Comparison of ENCODE assay signal across 8 mouse cellular contexts in genomic region chr2:172344669-172345068, GRCm38 (mm10). TPM values are rescaled to one million over a fixed set of nuclear protein-coding genes. Genes with fewer than 3 reads are reported as not detected.
DNase-seq lines count a peak whose midpoint lies in the region; ATAC-seq and TF ChIP-seq lines count a peak whose summit lies in the region.

No protein-coding gene starts in this region.

- no peaks in the 10 kb centered on the region for H3K9me3 ChIP-seq in forebrain, embryonic 13.5 days (replicated peaks)
- H3K9me3 ChIP-seq in intestine, embryonic 15.5 days = no peaks in the 10 kb centered on the region

- no peak for DNase-seq in left cerebral cortex, adult 2 months (ENCODE audit: extremely low spot score in 1 of 2, low spot score in 2 of 2)
- DNase-seq in left cerebral cortex, adult 11 months (ENCODE audit: low spot score) = no peak
- DNase-seq in ovary, adult 18-20 months (ENCODE audit: low spot score) = no peak
- no peak for DNase-seq in frontal cortex, adult 2 months (ENCODE audit: extremely low spot score in 1 of 2, low spot score in 1 of 2)
- DNase-seq in Muller cell, postnatal 12 days (ENCODE audit: inconsistent ontology term) = no peak

- H3K27me3 ChIP-seq in forebrain, embryonic 13.5 days = no peaks in the 10 kb centered on the region
- no peaks in the 10 kb centered on the region for H3K27me3 ChIP-seq in intestine, embryonic 15.5 days (replicated peaks)
- H3K27me3 ChIP-seq in myocyte (ENCODE audit: control insufficient read depth, insufficient read depth, insufficient read length) = peaks cover 8% of the 10 kb centered on the region

- TF ChIP-seq POLR2A in myocyte (IDR thresholded peaks at IDR 0.05; ENCODE audit: insufficient read length, low read depth) = no peak

- no peaks in the 10 kb centered on the region for H3K79me2 ChIP-seq in myocyte (ENCODE audit: control insufficient read depth, insufficient read depth)

- ATAC-seq in forebrain, embryonic 13.5 days = peak; percentile 0; the same call in 1 of the 2 replicates
- peak; percentile 3 for ATAC-seq in intestine, embryonic 15.5 days

- 0 out of 2 replicates have a peak overlapping the region, but pooled peaks have one; percentile 19 for H3K27ac ChIP-seq in left cerebral cortex, adult 2 months
- H3K27ac ChIP-seq in forebrain, embryonic 13.5 days = peak overlapping the region; percentile 85
- 0 out of 2 replicates have a peak overlapping the region, but pooled peaks have one; percentile 40 for H3K27ac ChIP-seq in intestine, embryonic 15.5 days

- intact Hi-C loops in left cerebral cortex, adult 2 months (cut with DNase I) = loop anchor here (2.0 to 10.0 kb wide), 2 partner anchors 26 to 1830 kb away; partner anchors contain the start of genes Aurka and Cstf1

- TF ChIP-seq CTCF in left cerebral cortex, adult 2 months (IDR thresholded peaks at IDR 0.05) = no peak

- 24% methylated on average over 5 of the region's 5 CpGs for WGBS in forebrain, embryonic 13.5 days
- 34% methylated on average over 5 of the region's 5 CpGs for WGBS in intestine, embryonic 15.5 days

- peaks cover 66% of the 10 kb centered on the region for H3K4me1 ChIP-seq in forebrain, embryonic 13.5 days
- H3K4me1 ChIP-seq in intestine, embryonic 15.5 days (replicated peaks) = peaks cover 29% of the 10 kb centered on the region

- H3K36me3 ChIP-seq in forebrain, embryonic 13.5 days (ENCODE audit: poor library complexity, severe bottlenecking) = no peaks in the 10 kb centered on the region
- H3K36me3 ChIP-seq in intestine, embryonic 15.5 days = no peaks in the 10 kb centered on the region
- H3K36me3 ChIP-seq in myocyte (ENCODE audit: control insufficient read depth, insufficient read depth) = no peaks in the 10 kb centered on the region

- no peak overlapping the region for H3ac ChIP-seq in myocyte (ENCODE audit: control insufficient read depth, insufficient read length)

- H3K4me3 ChIP-seq in left cerebral cortex, adult 2 months = no peak overlapping the region; the same call in 1 of the 2 replicates
- peak overlapping the region; percentile 65; the same call in 1 of the 2 replicates for H3K4me3 ChIP-seq in forebrain, embryonic 13.5 days
- peak overlapping the region; percentile 64; the same call in 1 of the 2 replicates for H3K4me3 ChIP-seq in intestine, embryonic 15.5 days (replicated peaks)
- no peak overlapping the region for H3K4me3 ChIP-seq in myocyte

- no peak overlapping the region for H3K9ac ChIP-seq in forebrain, embryonic 13.5 days
- no peak overlapping the region for H3K9ac ChIP-seq in intestine, embryonic 15.5 days

- H3K4me2 ChIP-seq in forebrain, embryonic 13.5 days = peak overlapping the region; percentile 96
- peak overlapping the region; percentile 96 for H3K4me2 ChIP-seq in intestine, embryonic 15.5 days (replicated peaks)
- H3K4me2 ChIP-seq in myocyte (ENCODE audit: low read depth) = peak overlapping the region; percentile 63

TF ChIP-seq in myocyte, 11 proteins besides CTCF, POLR2A, EP300 and RAD21:
- TF ChIP-seq USF1 (IDR thresholded peaks at IDR 0.05; ENCODE audit: low read depth) = no peak
- TF ChIP-seq CEBPB (IDR thresholded peaks at IDR 0.05; ENCODE audit: insufficient read depth, poor library complexity, severe bottlenecking) = no peak
- TF ChIP-seq TCF12 (IDR thresholded peaks at IDR 0.05; ENCODE audit: insufficient read depth, poor library complexity, severe bottlenecking) = no peak
- TF ChIP-seq E2F4 (IDR thresholded peaks at IDR 0.05; ENCODE audit: insufficient read depth) = no peak
- TF ChIP-seq POLR2AphosphoS2 (IDR thresholded peaks at IDR 0.05; ENCODE audit: insufficient read length, low read depth) = no peak
- TF ChIP-seq TCF3 (IDR thresholded peaks at IDR 0.05; ENCODE audit: insufficient read length, low read depth) = no peak
- TF ChIP-seq REST (IDR thresholded peaks at IDR 0.05; ENCODE audit: insufficient read depth, insufficient read length) = no peak
- TF ChIP-seq MAX (IDR thresholded peaks at IDR 0.05; ENCODE audit: low read depth) = no peak
- TF ChIP-seq SRF (IDR thresholded peaks at IDR 0.05; ENCODE audit: control insufficient read depth, insufficient read length, low read depth) = no peak
- no peak for TF ChIP-seq MYOD1 (IDR thresholded peaks at IDR 0.05; ENCODE audit: control insufficient read depth in 1 of 3, insufficient read length in 2 of 3, low read depth in 2 of 3)
- TF ChIP-seq MYOG (IDR thresholded peaks at IDR 0.05; ENCODE audit: control insufficient read depth in 1 of 3, insufficient read depth in 1 of 3, insufficient read length in 2 of 3, low read depth in 2 of 3) = no peak
TF ChIP-seq in myocyte: peak in this region for 0.

RNA-seq across cellular contexts. Expression of gene Fam210b, which starts 0.7 kb away (rescaled TPM):
- 10 to 100 TPM; 10.9 to 12.6 TPM for total RNA-seq in left cerebral cortex, adult 2 months (2021)
- 39.5 and 41.9 TPM in 2 replicates for polyA plus RNA-seq in forebrain, embryonic 13.5 days (2015; fragmentation: Nextera tagmentation; extraction: Ambion mirVana)
- 14.5 and 15.1 TPM in 2 replicates for polyA plus RNA-seq in intestine, embryonic 15.5 days (2015; fragmentation: Nextera tagmentation; extraction: Ambion mirVana)
- polyA plus RNA-seq in myocyte (2012; fragmentation: generic; extraction: Trizol) = 3.9 TPM
- polyA plus RNA-seq in frontal cortex, adult 2 months (2012; rRNA removed) = 17.5 and 18.5 TPM in 2 replicates

RNA-seq across cellular contexts. Expression of gene Aurka, which starts 25.7 kb away (rescaled TPM):
- total RNA-seq in left cerebral cortex, adult 2 months (2021) = 1 to 10 TPM in 1 of 2 experiments, under 1 TPM in 1; 0.87 to 1.2 TPM
- 100 and 102 TPM in 2 replicates for polyA plus RNA-seq in forebrain, embryonic 13.5 days (2015; fragmentation: Nextera tagmentation; extraction: Ambion mirVana)
- 99.6 and 103 TPM in 2 replicates for polyA plus RNA-seq in intestine, embryonic 15.5 days (2015; fragmentation: Nextera tagmentation; extraction: Ambion mirVana)
- 46.9 TPM for polyA plus RNA-seq in myocyte (2012; fragmentation: generic; extraction: Trizol)
- polyA plus RNA-seq in frontal cortex, adult 2 months (2012; rRNA removed) = 1.5 and 1.8 TPM in 2 replicates

RNA-seq across cellular contexts. Expression of gene Cstf1, which starts 25.8 kb away (rescaled TPM):
- 10 to 100 TPM; 22.1 to 23.8 TPM for total RNA-seq in left cerebral cortex, adult 2 months (2021)
- polyA plus RNA-seq in forebrain, embryonic 13.5 days (2015; fragmentation: Nextera tagmentation; extraction: Ambion mirVana) = 36.8 and 37.9 TPM in 2 replicates
- 35.1 and 39.5 TPM in 2 replicates for polyA plus RNA-seq in intestine, embryonic 15.5 days (2015; fragmentation: Nextera tagmentation; extraction: Ambion mirVana)
- 28.3 TPM for polyA plus RNA-seq in myocyte (2012; fragmentation: generic; extraction: Trizol)
- 24.7 and 26.9 TPM in 2 replicates for polyA plus RNA-seq in frontal cortex, adult 2 months (2012; rRNA removed)

RNA-seq across cellular contexts. Expression of gene Cass4, which starts 48.9 kb away (rescaled TPM):
- under 1 TPM; 0.16 to 0.43 TPM for total RNA-seq in left cerebral cortex, adult 2 months (2021)
- 0.05 TPM in 1 of 2 replicates, not detected in the other for polyA plus RNA-seq in forebrain, embryonic 13.5 days (2015; fragmentation: Nextera tagmentation; extraction: Ambion mirVana)
- polyA plus RNA-seq in intestine, embryonic 15.5 days (2015; fragmentation: Nextera tagmentation; extraction: Ambion mirVana) = 0.18 and 0.29 TPM in 2 replicates
- polyA plus RNA-seq in myocyte (2012; fragmentation: generic; extraction: Trizol) = 0.24 TPM
- polyA plus RNA-seq in frontal cortex, adult 2 months (2012; rRNA removed) = 0.29 and 0.38 TPM in 2 replicates

Comparison
In these comparisons a context has a peak if more than half of its experiments do, and no peak if none do; other contexts are left out.
1. H3K27ac ChIP-seq: peak in every context shown above with its lines; median percentile 85 in forebrain, embryonic 13.5 days; 40 in intestine, embryonic 15.5 days; 19 in left cerebral cortex, adult 2 months.
2. H3K4me3 ChIP-seq: peak in forebrain, embryonic 13.5 days (single experiment) and intestine, embryonic 15.5 days (single experiment); none in left cerebral cortex, adult 2 months (single experiment) and myocyte (single experiment).
3. RNA of gene Aurka, which starts 25.7 kb away (polyA plus RNA-seq): 99.6 to 103 TPM in intestine, embryonic 15.5 days, 100 to 102 TPM in forebrain, embryonic 13.5 days and 46.9 TPM in myocyte (single experiment); 1.5 to 1.8 TPM in frontal cortex, adult 2 months; every median in the first group is over 10 times any median in the second.
4. Peak in every context shown above with its lines, with median percentiles within 50 percentile points of each other: H3K4me2 ChIP-seq.